In genomic region chr5:72350081-72350758, GRCm38 (mm10) we compare ENCODE assay signal across 9 mouse cellular contexts.
DNase-seq lines count a peak whose midpoint lies in the region; ATAC-seq and TF ChIP-seq lines count a peak whose summit lies in the region.
"Had no signal": no experiment of that assay in that cellular context is flagged by ENCODE, and none has a peak within 500 bp of the region (broad histone marks: within the 10 kb centered on the region; RNA-seq: fewer than 3 reads in every experiment).

No protein-coding gene starts in this region.

- CTCF ChIA-PET in Patski (lab: Charles Lee), result interaction anchor here (0.6 to 3.2 kb wide), 22 partner anchors 9 to 464 kb away, joined by 3 to 25 read pairs (median 4); no protein-coding TSS in a partner anchor

- no peak overlapping the region for H3K4me2 ChIP-seq in CH12.LX (ENCODE audit: insufficient read depth, low read depth, poor library complexity, severe bottlenecking)
- no peak overlapping the region for H3K4me2 ChIP-seq in heart, embryonic 16.5 days (ENCODE audit: low read depth, low read length)
- H3K4me2 ChIP-seq: heart, embryonic 13.5 days had no signal

- H3K4me3 ChIP-seq in CH12.LX (replicated peaks in 1 of 3; ENCODE audit: low read depth in 2 of 3, low read length in 2 of 3, poor library complexity in 1 of 3), result no peak overlapping the region
- H3K4me3 ChIP-seq in heart, embryonic 16.5 days (ENCODE audit: low read length), result no peak overlapping the region
- H3K4me3 ChIP-seq: heart, embryonic 13.5 days had no signal

- 33% methylated on average over 5 of the region's 5 CpGs for WGBS in heart, embryonic 16.5 days

- H3K36me3 ChIP-seq in CH12.LX (replicated peaks in 1 of 2; ENCODE audit: control insufficient read depth in 1 of 2, insufficient read depth in 1 of 2, low read length in 1 of 2), result no peaks in the 10 kb centered on the region
- H3K36me3 ChIP-seq in heart, embryonic 16.5 days (ENCODE audit: control insufficient read depth, insufficient read depth), result no peaks in the 10 kb centered on the region

- TF ChIP-seq CTCF in CH12.LX (conservative IDR thresholded peaks at IDR 0.05 in 1 of 2, IDR thresholded peaks at IDR 0.05 in 1 of 2; ENCODE audit: low read depth in 2 of 2, low read length in 2 of 2) (peak; percentile 42 to 90), Patski (IDR thresholded peaks at IDR 0.05) (peak; percentile 76)

- dilution Hi-C loops in CH12.LX (cut with MboI; ENCODE audit: extremely low pct_ligation_motif_present, extremely low pct_unique_long_range_greater_than_20kb, low sequenced_read_pairs), result no loop called here

- H3K27ac ChIP-seq in CH12.LX (ENCODE audit: insufficient read depth, low read depth), result no peak overlapping the region
- H3K27ac ChIP-seq in heart, embryonic 16.5 days (ENCODE audit: low read length), result no peak overlapping the region
- H3K27ac ChIP-seq: heart, embryonic 13.5 days had no signal

- in situ Hi-C loops in CH12.LX (cut with MboI; ENCODE audit: low pct_ligation_motif_present, low pct_unique_long_range_greater_than_20kb, low sequenced_read_pairs), result loop anchor here (25.0 kb wide), 1 partner anchor 262 kb away; no protein-coding TSS in a partner anchor
- in situ Hi-C loops in Patski (cut with MboI; ENCODE audit: low pct_unique_long_range_greater_than_20kb), result loop anchor here (5.0 to 10.0 kb wide), 3 partner anchors 157 to 545 kb away; no protein-coding TSS in a partner anchor

- TF ChIP-seq POLR2A in CH12.LX (IDR thresholded peaks at IDR 0.05; ENCODE audit: low read depth, low read length), result no peak

- ATAC-seq in Patski, result peak; percentile 87
- peak; percentile 92 for ATAC-seq in common myeloid progenitor, adult 5-6 weeks (replicated peaks; ENCODE audit: low read depth, poor library complexity, severe bottlenecking)
- ATAC-seq in heart, embryonic 16.5 days (replicated peaks; ENCODE audit: extremely low read depth, insufficient read depth, low FRiP score), result 0 out of 2 replicates have a peak, but pooled peaks have one; percentile 72

- H3K27me3 ChIP-seq in CH12.LX (replicated peaks) (no peaks in the 10 kb centered on the region), Patski (no peaks in the 10 kb centered on the region)
- H3K27me3 ChIP-seq in heart, embryonic 16.5 days (ENCODE audit: control insufficient read depth, insufficient read depth, low read length), result no peaks in the 10 kb centered on the region
- H3K27me3 ChIP-seq: heart, embryonic 13.5 days had no signal

- no peak for TF ChIP-seq EP300 in CH12.LX (IDR thresholded peaks at IDR 0.05; ENCODE audit: low read length)

- POLR2A ChIA-PET in Patski (lab: Charles Lee), result interaction anchor here (0.6 to 0.7 kb wide), 3 partner anchors 22 to 310 kb away, joined by 3 to 4 read pairs (median 3); no protein-coding TSS in a partner anchor

- no peak overlapping the region; the same call in 1 of the 2 replicates for H3K9ac ChIP-seq in CH12.LX (ENCODE audit: insufficient read depth, low read depth)
- H3K9ac ChIP-seq in heart, embryonic 16.5 days (ENCODE audit: low read length), result no peak overlapping the region
- H3K9ac ChIP-seq: heart, embryonic 13.5 days had no signal

- no peaks in the 10 kb centered on the region for H3K9me3 ChIP-seq in CH12.LX (replicated peaks; ENCODE audit: low read length)
- H3K9me3 ChIP-seq in heart, embryonic 16.5 days (replicated peaks; ENCODE audit: control insufficient read depth, low read length), result no peaks in the 10 kb centered on the region
- H3K9me3 ChIP-seq: heart, embryonic 13.5 days had no signal

- TF ChIP-seq RAD21 in CH12.LX (IDR thresholded peaks at IDR 0.05; ENCODE audit: low read depth, low read length), result peak; percentile 97

- no peaks in the 10 kb centered on the region for H3K79me2 ChIP-seq in CH12.LX (replicated peaks; ENCODE audit: control insufficient read depth, extremely low read depth, insufficient read depth, poor library complexity, severe bottlenecking)

- H3K4me1 ChIP-seq in CH12.LX (ENCODE audit: control insufficient read depth in 1 of 2, insufficient read depth in 2 of 2), result peaks cover 0 to 5% of the 10 kb centered on the region in 2 experiments; a peak in 1 of 4 replicates
- no peaks in the 10 kb centered on the region for H3K4me1 ChIP-seq in heart, embryonic 16.5 days (ENCODE audit: control insufficient read depth, insufficient read depth, low read length)
- H3K4me1 ChIP-seq: heart, embryonic 13.5 days had no signal

- DNase-seq in CH12.LX (ENCODE audit: extremely low read depth) (peak; percentile 71), Patski (ENCODE audit: low read depth, low spot score) (peak; percentile 20)
- DNase-seq in kidney, postnatal 10 days, result peak; percentile 48
- peak; percentile 53 for DNase-seq in lung, postnatal 14 days
- peak; percentile 3 for DNase-seq in skeletal muscle tissue, adult 2 months (ENCODE audit: low read depth, low spot score)
- DNase-seq in testis, postnatal 10 days (ENCODE audit: low spot score), result no peak

TF ChIP-seq in CH12.LX, 34 proteins besides CTCF, POLR2A, EP300 and RAD21:
- TF ChIP-seq NELFE (IDR thresholded peaks at IDR 0.05; ENCODE audit: low read depth, low read length) (peak; percentile 26; the same call in 1 of the 2 replicates), USF1 (IDR thresholded peaks at IDR 0.05; ENCODE audit: low read depth, low read length) (no peak), ZC3H11A (IDR thresholded peaks at IDR 0.05; ENCODE audit: low read depth, low read length) (peak; percentile 46; the same call in 1 of the 2 replicates), JUND (conservative IDR thresholded peaks at IDR 0.05; ENCODE audit: low read depth, low read length) (peak; percentile 43; the same call in 1 of the 2 replicates), GABPA (IDR thresholded peaks at IDR 0.05; ENCODE audit: insufficient replicate concordance, low read depth, low read length) (no peak), SMC3 (IDR thresholded peaks at IDR 0.05; ENCODE audit: low read depth, low read length) (peak; percentile 78), IRF4 (IDR thresholded peaks at IDR 0.05; ENCODE audit: low read depth, low read length) (0 out of 2 replicates have a peak, but pooled peaks have one; percentile 22)
TF ChIP-seq in CH12.LX: peak in this region for 5.
